Mouse (Mus musculus): ENCODE measurements around the gene Egfl6.

DNA sequence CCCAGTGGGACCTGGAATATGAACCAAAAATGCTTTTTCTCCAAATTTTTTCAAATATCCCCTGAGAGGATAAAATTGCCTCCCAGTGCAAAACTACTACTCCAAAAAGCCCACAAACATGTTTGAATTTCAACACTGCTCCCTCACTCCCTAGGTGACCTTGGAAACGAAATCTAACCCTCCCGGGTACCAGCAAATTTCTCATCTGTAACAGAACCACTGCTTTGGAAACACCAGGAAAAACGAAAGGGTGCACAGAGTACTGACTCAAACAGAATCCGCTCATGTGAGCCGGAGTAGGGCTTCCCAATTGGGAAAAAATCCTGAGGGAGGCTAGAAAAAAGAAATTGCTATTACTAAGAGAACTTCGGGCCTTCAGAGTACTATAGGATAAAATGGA is 108.1 kb downstream of the Egfl6 start:
- TF ChIP-seq ZNF384 (IDR thresholded peaks at IDR 0.05; ENCODE audit: low read depth, low read length) (no peak), CHD2 (IDR thresholded peaks at IDR 0.05; ENCODE audit: low read depth, low read length) (no peak), ZC3H11A (IDR thresholded peaks at IDR 0.05; ENCODE audit: borderline replicate concordance, low read depth, low read length) (no peak)

Data from ES-E14 (cell line).